In the genomic region with DNA sequence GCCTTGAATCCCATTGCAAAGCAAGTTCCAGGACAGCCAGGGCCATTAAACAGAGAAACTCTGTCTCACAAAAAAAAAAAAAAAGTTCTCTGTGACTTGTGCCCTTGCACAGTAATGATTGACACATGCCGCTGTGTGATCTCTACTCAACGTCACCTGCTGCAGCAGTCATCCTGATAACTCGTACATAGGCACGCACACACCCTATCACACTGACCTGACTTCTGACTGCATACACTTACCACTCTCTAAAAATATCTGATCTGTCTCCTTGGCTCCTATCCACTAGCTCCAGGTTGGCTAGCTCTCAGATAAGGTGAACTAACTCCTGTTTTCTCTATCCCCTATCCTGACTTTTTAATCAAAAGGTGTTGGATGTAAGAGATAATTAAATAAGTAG, we compare ENCODE assay signal across 1 mouse cellular context.
TF ChIP-seq lines count a peak whose summit lies in the region.

No protein-coding gene starts in this region.

TF ChIP-seq in MEL, 35 proteins besides CTCF, POLR2A, EP300 and RAD21 (continued from another document):
- no peak for TF ChIP-seq POLR2AphosphoS2 (IDR thresholded peaks at IDR 0.05; ENCODE audit: low read length)
- no peak for TF ChIP-seq MYC (IDR thresholded peaks at IDR 0.05; ENCODE audit: low read depth, low read length)
- peak; percentile 65; the same call in 1 of the 2 replicates for TF ChIP-seq BHLHE40 (IDR thresholded peaks at IDR 0.05; ENCODE audit: borderline replicate concordance, low read depth, low read length)
- no peak for TF ChIP-seq HCFC1 (IDR thresholded peaks at IDR 0.05; ENCODE audit: low read depth, low read length)
- TF ChIP-seq TBP (IDR thresholded peaks at IDR 0.05; ENCODE audit: low read depth, low read length), result no peak
- no peak for TF ChIP-seq RCOR1 (IDR thresholded peaks at IDR 0.05; ENCODE audit: low read depth, low read length)
- TF ChIP-seq USF1 (IDR thresholded peaks at IDR 0.05; ENCODE audit: low read depth, low read length), result no peak
- no peak for TF ChIP-seq ZMIZ1 (IDR thresholded peaks at IDR 0.05; ENCODE audit: low read depth, low read length)
- TF ChIP-seq NELFE (IDR thresholded peaks at IDR 0.05; ENCODE audit: low read depth, low read length), result no peak
- no peak for TF ChIP-seq MAX (IDR thresholded peaks at IDR 0.05; ENCODE audit: low read length)
- no peak for TF ChIP-seq USF2 (IDR thresholded peaks at IDR 0.05; ENCODE audit: borderline replicate concordance in 1 of 2, insufficient read depth in 1 of 2, low read depth in 1 of 2, low read length in 2 of 2)
- TF ChIP-seq MAZ (IDR thresholded peaks at IDR 0.05; ENCODE audit: low read depth, low read length), result no peak
- peak; percentile 71 for TF ChIP-seq ETS1 (IDR thresholded peaks at IDR 0.05; ENCODE audit: low read depth, low read length)
- no peak for TF ChIP-seq MYB (IDR thresholded peaks at IDR 0.05; ENCODE audit: low read depth, low read length)
- no peak for TF ChIP-seq JUND (IDR thresholded peaks at IDR 0.05; ENCODE audit: low read depth, low read length)
- TF ChIP-seq CHD1 (IDR thresholded peaks at IDR 0.05; ENCODE audit: low read depth, low read length), result no peak
- TF ChIP-seq NRF1 (IDR thresholded peaks at IDR 0.05; ENCODE audit: insufficient read depth, low read depth, low read length, poor library complexity, severe bottlenecking), result no peak
- TF ChIP-seq TAL1 (IDR thresholded peaks at IDR 0.05; ENCODE audit: low read length), result no peak
- TF ChIP-seq CHD2 (IDR thresholded peaks at IDR 0.05; ENCODE audit: low read length), result no peak
- TF ChIP-seq POLR2AphosphoS5 (IDR thresholded peaks at IDR 0.05; ENCODE audit: borderline replicate concordance, low read depth, low read length), result no peak
- no peak for TF ChIP-seq GABPA (IDR thresholded peaks at IDR 0.05; ENCODE audit: low read depth, low read length)
- TF ChIP-seq GATA1 (IDR thresholded peaks at IDR 0.05; ENCODE audit: low read depth, low read length), result peak; percentile 75
- no peak for TF ChIP-seq KAT2A (conservative IDR thresholded peaks at IDR 0.05; ENCODE audit: low read depth, low read length)
- TF ChIP-seq TCF12 (IDR thresholded peaks at IDR 0.05; ENCODE audit: low read depth, low read length), result peak; percentile 56; the same call in 1 of the 2 replicates
- TF ChIP-seq MEF2A (IDR thresholded peaks at IDR 0.05; ENCODE audit: extremely low read depth, insufficient replicate concordance, low read depth, low read length, poor library complexity, severe bottlenecking), result peak; percentile 8; the same call in 1 of the 2 replicates
- no peak for TF ChIP-seq SMC3 (IDR thresholded peaks at IDR 0.05; ENCODE audit: low read depth, low read length)
- TF ChIP-seq ZNF384 (IDR thresholded peaks at IDR 0.05; ENCODE audit: low read depth, low read length), result peak; percentile 91
- TF ChIP-seq UBTF (IDR thresholded peaks at IDR 0.05; ENCODE audit: borderline replicate concordance, insufficient read depth, low read depth, low read length), result no peak
- no peak for TF ChIP-seq SIN3A (IDR thresholded peaks at IDR 0.05; ENCODE audit: low read length)
- no peak for TF ChIP-seq ZC3H11A (IDR thresholded peaks at IDR 0.05; ENCODE audit: low read depth, low read length)
- TF ChIP-seq ZKSCAN1 (IDR thresholded peaks at IDR 0.05; ENCODE audit: low read depth, low read length), result no peak
